Mouse (Mus musculus): ENCODE measurements around the gene Terf2. TPM values are rescaled to one million over a fixed set of nuclear protein-coding genes. Genes with fewer than 3 reads are reported as not detected.
A peak's percentile ranks its signal among the peaks of the same experiment; 100 is the strongest.
"Not testable (repeated sequence)": the region's sequence is repeated elsewhere in the genome, so short reads cannot be mapped to it uniquely, and the experiment has no call there.

Gene Terf2
- total RNA-seq, 2 experiments from 2014 or later = 43.9 to 47.2 TPM

GRCm38 (mm10) chr8:107065511-107066496 is 30.5 kb downstream of the Terf2 start, which contains the start of gene Tmed6:
TSS of gene Tmed6 (minus strand) at chr8:107065644.
- intact Hi-C loops (cut with DNase I) = no loop called here
- DNase-seq = no peak

GRCm38 (mm10) chr8:107062613-107063012 is 33.7 kb downstream of the Terf2 start:
- no peak for DNase-seq
- intact Hi-C loops (cut with DNase I) = no loop called here

GRCm38 (mm10) chr8:107056973-107057369 is 39.4 kb downstream of the Terf2 start:
- DNase-seq = peak; percentile 27
- intact Hi-C loops (cut with DNase I) = no loop called here

GRCm38 (mm10) chr8:107056076-107056972 is 40.0 kb downstream of the Terf2 start, which contains the start of the genes Cog8 and Nip7:
TSS of gene Cog8 (minus strand) at chr8:107056689.
TSS of gene Nip7 (plus strand) at chr8:107056877.
- DNase-seq = peak; percentile 96
- intact Hi-C loops (cut with DNase I) = no loop called here

GRCm38 (mm10) chr8:107052046-107052445 is 44.3 kb downstream of the Terf2 start:
- no peak for DNase-seq
- intact Hi-C loops (cut with DNase I) = no loop called here

GRCm38 (mm10) chr8:107049480-107049879 is 46.9 kb downstream of the Terf2 start:
- intact Hi-C loops (cut with DNase I) = no loop called here

GRCm38 (mm10) chr8:107048061-107048941 is 48.0 kb downstream of the Terf2 start, which contains the start of gene Pdf:
TSS of gene Pdf (minus strand) at chr8:107048614.
- intact Hi-C loops (cut with DNase I) = no loop called here

More at GRCm38 (mm10) chr8:107049480-107049879, 46.9 kb downstream of the Terf2 start:
- DNase-seq = no peak

GRCm38 (mm10) chr8:107046976-107047375 is 49.4 kb downstream of the Terf2 start:
- intact Hi-C loops (cut with DNase I) = no loop called here
- DNase-seq = no peak

More at GRCm38 (mm10) chr8:107048061-107048941, 48.0 kb downstream of the Terf2 start, which contains the start of gene Pdf:
- peak; percentile 82 for DNase-seq

- intact Hi-C loops (cut with DNase I) = no loop called here
- no peak for DNase-seq
Measured at GRCm38 (mm10) chr8:107045478-107045877, 50.9 kb downstream of the Terf2 start.

GRCm38 (mm10) chr8:107040632-107041031 is 55.7 kb downstream of the Terf2 start:
- intact Hi-C loops (cut with DNase I) = no loop called here
- no peak for DNase-seq

- DNase-seq = no peak
- intact Hi-C loops (cut with DNase I) = no loop called here
Measured at GRCm38 (mm10) chr8:107036626-107037025, 59.7 kb downstream of the Terf2 start.

- intact Hi-C loops (cut with DNase I) = no loop called here
- peak; percentile 11 for DNase-seq
Measured at GRCm38 (mm10) chr8:107035641-107036040, 60.7 kb downstream of the Terf2 start.

- intact Hi-C loops (cut with DNase I); DNase-seq: not testable (repeated sequence)
Measured at GRCm38 (mm10) chr8:107033609-107034008, 62.7 kb downstream of the Terf2 start.

- intact Hi-C loops (cut with DNase I) = no loop called here
- no peak for DNase-seq
Measured at GRCm38 (mm10) chr8:107031577-107032090, 64.7 kb downstream of the Terf2 start.

- peak; percentile 97 for DNase-seq
- intact Hi-C loops (cut with DNase I) = no loop called here
Measured at GRCm38 (mm10) chr8:107030650-107031576, 65.4 kb downstream of the Terf2 start, which contains the start of gene Vps4a. TSS of gene Vps4a (plus strand) at chr8:107031222.

- intact Hi-C loops (cut with DNase I) = no loop called here
Measured at GRCm38 (mm10) chr8:107030058-107030457, 66.3 kb downstream of the Terf2 start.

GRCm38 (mm10) chr8:107029310-107029709 is 67.0 kb downstream of the Terf2 start:
- intact Hi-C loops (cut with DNase I) = no loop called here
- no peak for DNase-seq

More at GRCm38 (mm10) chr8:107030058-107030457, 66.3 kb downstream of the Terf2 start:
- DNase-seq = no peak

GRCm38 (mm10) chr8:107023479-107023878 is 72.9 kb downstream of the Terf2 start:
- intact Hi-C loops (cut with DNase I) = no loop called here
- no peak for DNase-seq

All from left cerebral cortex, postnatal 4 days (tissue).